Mouse (Mus musculus) granulocyte monocyte progenitor cell, adult 5-6 weeks (primary cell): ENCODE measurements around the gene Rhbdf2. TPM values are rescaled to one million over a fixed set of nuclear protein-coding genes. Genes with fewer than 3 reads are reported as not detected.
A peak's percentile ranks its signal among the peaks of the same experiment; 100 is the strongest.

Experiments
- ATAC-seq: replicated peaks from 2 replicates; pipeline ENCODE4 v1.8.0; 2016; ENCODE audit warnings: mild to moderate bottlenecking, moderate TSS enrichment, inconsistent platforms; ENCODE audit not compliant: poor library complexity, severe bottlenecking
- total RNA-seq, 2 experiments: library from RNA; stranded (forward) in 1 of 2; stranded (reverse) in 1 of 2; fragments of 200-712, 200-1000 nt in 1 of 2; fragments of >200 nt in 1 of 2; fragmentation: Nextera tagmentation in 1 of 2; gene quantifications; 2 replicates each; pipeline ENCODE4 v1.2.3; 2014 to 2017

Rhbdf2 gene
- total RNA-seq, 2 experiments from 2014 or later = 2.9 to 7.3 TPM

- ATAC-seq = no peak
Observed at GRCm38 (mm10) chr11:116567531-116567930, 59.3 kb downstream of the Rhbdf2 start.

- no peak for ATAC-seq
Observed at GRCm38 (mm10) chr11:116565283-116566041, 61.4 kb downstream of the Rhbdf2 start.

- ATAC-seq = no peak
Observed at GRCm38 (mm10) chr11:116556308-116556707, 70.5 kb downstream of the Rhbdf2 start.

DNA sequence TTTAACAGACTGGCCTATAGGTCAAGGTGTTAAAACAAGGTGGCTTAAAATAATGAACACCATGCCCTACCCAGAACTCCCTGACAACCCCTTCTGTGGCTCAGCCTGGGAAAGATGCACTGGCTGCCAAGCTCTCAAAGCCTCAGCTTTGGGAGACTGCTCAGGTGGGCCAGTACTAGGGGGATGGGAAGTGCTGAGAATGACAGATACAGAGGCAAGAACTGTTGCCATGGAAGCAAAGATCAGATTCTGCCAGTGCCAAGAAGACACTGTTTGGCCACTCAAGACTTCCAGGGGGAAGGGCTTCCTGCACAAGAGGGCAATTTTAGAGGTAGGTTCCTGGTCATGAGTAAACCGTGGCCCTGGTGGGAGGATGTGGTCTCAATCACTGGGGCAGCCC lies 71.2 kb downstream of the Rhbdf2 start:
- ATAC-seq = no peak

DNA sequence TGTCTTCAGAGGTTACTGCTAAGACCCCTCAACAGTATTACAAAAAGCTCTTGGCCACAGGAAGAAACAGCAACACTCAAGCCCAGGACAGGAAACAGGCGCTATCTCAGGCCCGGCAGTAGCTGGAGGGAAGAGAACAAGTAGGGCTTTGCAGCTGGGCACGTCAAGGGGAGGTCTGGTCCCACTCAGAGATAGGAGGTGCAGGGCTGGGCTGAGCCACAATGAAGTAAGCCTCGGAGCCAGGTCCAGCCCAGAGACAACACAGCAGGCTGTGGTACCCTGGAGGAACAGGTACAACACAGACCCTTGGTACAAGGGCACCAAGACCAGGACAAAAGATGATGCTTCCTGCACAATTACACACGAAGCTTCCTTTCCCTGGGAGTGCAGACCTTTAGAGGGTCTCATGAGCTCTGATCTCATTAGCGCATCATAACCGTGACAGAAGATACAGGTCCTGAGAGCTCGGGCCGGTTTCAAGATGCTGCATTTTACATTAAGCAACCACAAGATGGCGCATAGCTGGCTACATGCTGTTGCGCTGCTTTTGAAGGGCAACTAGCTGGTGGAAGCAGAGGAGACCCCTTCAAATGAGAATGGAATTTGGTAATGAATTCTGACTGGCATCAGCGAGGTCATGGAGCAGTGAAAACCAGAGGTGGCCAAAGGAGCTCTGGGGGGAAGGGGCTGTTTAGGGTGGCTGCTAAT lies 72.5 kb downstream of the Rhbdf2 start:
- ATAC-seq = peak; percentile 40

DNA sequence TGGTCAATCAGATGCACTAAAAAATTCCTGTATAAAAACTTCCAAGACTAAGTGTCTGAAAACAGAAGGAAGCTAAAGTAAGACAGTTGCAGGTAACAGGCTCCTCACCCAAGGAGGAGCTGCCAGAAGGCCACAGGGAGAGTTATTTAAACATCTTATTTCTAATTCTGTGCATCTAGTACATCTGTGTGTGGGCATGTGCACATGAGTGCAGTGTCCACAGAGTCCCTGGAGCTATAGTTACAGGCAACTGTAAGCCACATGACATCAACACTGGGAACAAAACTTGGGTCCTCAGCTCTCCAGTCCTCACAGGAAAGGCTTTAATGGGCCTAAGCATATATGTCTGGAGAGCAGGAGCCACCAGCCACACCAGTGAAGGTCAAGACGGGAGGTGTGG lies 74.6 kb downstream of the Rhbdf2 start:
- no peak for ATAC-seq

DNA sequence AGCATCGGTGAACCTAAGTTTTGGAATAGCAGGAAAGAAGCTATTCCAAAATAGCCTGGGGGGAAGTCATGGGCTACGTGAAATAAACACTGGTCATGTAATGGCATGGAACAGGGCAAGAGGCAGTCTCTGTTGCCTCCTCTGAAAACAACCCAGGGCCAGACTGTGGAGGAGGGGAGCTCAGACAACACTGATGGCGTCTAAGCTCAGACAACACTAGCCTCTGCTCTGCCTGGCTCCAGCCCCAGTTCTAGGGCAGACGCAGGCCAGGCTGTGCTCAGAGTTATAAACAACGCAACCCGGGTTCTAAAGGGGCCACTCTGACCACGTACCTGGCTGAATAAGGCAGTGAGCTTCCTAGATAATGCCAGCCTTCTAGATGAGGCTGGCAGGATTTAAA lies 76.1 kb downstream of the Rhbdf2 start:
- ATAC-seq = no peak

GRCm38 (mm10) chr11:116549273-116550038 lies 77.4 kb downstream of the Rhbdf2 start:
- ATAC-seq = no peak

GRCm38 (mm10) chr11:116548780-116549179 lies 78.0 kb downstream of the Rhbdf2 start:
- ATAC-seq = no peak

Other genes starting within 250 kb of the Rhbdf2 start
- gene Rnf157, start 214.0 kb downstream of the Rhbdf2 start, total RNA-seq (2014; fragmentation: Nextera tagmentation) = 13.9 and 19.5 TPM in 2 replicates
- gene Rnf157, start 214.0 kb downstream of the Rhbdf2 start, total RNA-seq (2017) = 5.9 and 7.5 TPM in 2 replicates
- gene Ubald2, start 192.9 kb downstream of the Rhbdf2 start, total RNA-seq (2014; fragmentation: Nextera tagmentation) = 49.9 and 62.5 TPM in 2 replicates
- gene Ubald2, start 192.9 kb downstream of the Rhbdf2 start, total RNA-seq (2017) = 45.8 and 46.4 TPM in 2 replicates
- gene Qrich2, start 160.8 kb downstream of the Rhbdf2 start, total RNA-seq (2014; fragmentation: Nextera tagmentation) = not detected in 2 replicates
- gene Qrich2, start 160.8 kb downstream of the Rhbdf2 start, total RNA-seq (2017) = not detected in 2 replicates
- 79.6 and 83.4 TPM in 2 replicates for gene Prpsap1, start 132.8 kb downstream of the Rhbdf2 start, total RNA-seq (2014; fragmentation: Nextera tagmentation)
- gene Prpsap1, start 132.8 kb downstream of the Rhbdf2 start, total RNA-seq (2017) = 26.0 and 53.2 TPM in 2 replicates
- gene Sphk1, start 96.1 kb downstream of the Rhbdf2 start, total RNA-seq (2014; fragmentation: Nextera tagmentation) = not detected in 2 replicates
- gene Sphk1, start 96.1 kb downstream of the Rhbdf2 start, total RNA-seq (2017) = not detected in 2 replicates
- 5.2 and 6.8 TPM in 2 replicates for gene Ube2o, start 45.6 kb downstream of the Rhbdf2 start, total RNA-seq (2014; fragmentation: Nextera tagmentation)
- 5.4 and 6.6 TPM in 2 replicates for gene Ube2o, start 45.6 kb downstream of the Rhbdf2 start, total RNA-seq (2017)
- not detected in 2 replicates for gene Aanat, start 40.6 kb downstream of the Rhbdf2 start, total RNA-seq (2014; fragmentation: Nextera tagmentation)
- gene Aanat, start 40.6 kb downstream of the Rhbdf2 start, total RNA-seq (2017) = not detected in 2 replicates
- gene Prcd, start 26.5 kb upstream of the Rhbdf2 start, total RNA-seq (2014; fragmentation: Nextera tagmentation) = not detected in 2 replicates
- not detected in 2 replicates for gene Prcd, start 26.5 kb upstream of the Rhbdf2 start, total RNA-seq (2017)
- gene Cygb, start 27.3 kb upstream of the Rhbdf2 start, total RNA-seq (2014; fragmentation: Nextera tagmentation) = not detected in 2 replicates
- not detected in 2 replicates for gene Cygb, start 27.3 kb upstream of the Rhbdf2 start, total RNA-seq (2017)
- not detected in 2 replicates for gene St6galnac1, start 148.5 kb upstream of the Rhbdf2 start, total RNA-seq (2014; fragmentation: Nextera tagmentation)
- not detected in 2 replicates for gene St6galnac1, start 148.5 kb upstream of the Rhbdf2 start, total RNA-seq (2017)
- gene Mxra7, start 201.0 kb upstream of the Rhbdf2 start, total RNA-seq (2014; fragmentation: Nextera tagmentation) = 0.17 TPM in 1 of 2 replicates, not detected in the other
- 0.09 and 0.67 TPM in 2 replicates for gene Mxra7, start 201.0 kb upstream of the Rhbdf2 start, total RNA-seq (2017)
- gene Mettl23, start 216.3 kb upstream of the Rhbdf2 start, total RNA-seq (2014; fragmentation: Nextera tagmentation) = 34.5 and 40.5 TPM in 2 replicates
- gene Mettl23, start 216.3 kb upstream of the Rhbdf2 start, total RNA-seq (2017) = 22.7 and 25.8 TPM in 2 replicates
- 37.0 and 42.8 TPM in 2 replicates for gene Jmjd6, start 216.4 kb upstream of the Rhbdf2 start, total RNA-seq (2014; fragmentation: Nextera tagmentation)
- 31.0 and 45.4 TPM in 2 replicates for gene Jmjd6, start 216.4 kb upstream of the Rhbdf2 start, total RNA-seq (2017)
- gene Mfsd11, start 225.4 kb upstream of the Rhbdf2 start, total RNA-seq (2014; fragmentation: Nextera tagmentation) = 16.0 and 32.0 TPM in 2 replicates
- 9.4 and 10.0 TPM in 2 replicates for gene Mfsd11, start 225.4 kb upstream of the Rhbdf2 start, total RNA-seq (2017)
- gene Srsf2, start 226.1 kb upstream of the Rhbdf2 start, total RNA-seq (2014; fragmentation: Nextera tagmentation) = 818 and 827 TPM in 2 replicates
- gene Srsf2, start 226.1 kb upstream of the Rhbdf2 start, total RNA-seq (2017) = 356 and 422 TPM in 2 replicates